Mouse (Mus musculus) bone marrow, adult 2 months (tissue): Measurements from ENCODE around the gene Ube2k.

Experiments
- CTCF ChIP-seq: fragments of 200-500 bp; IDR thresholded peaks from 2 replicates; pipeline ENCODE4 v1.5.1; 2011; ENCODE audit warnings: low read length, control low read depth; ENCODE audit not compliant: control insufficient read depth, insufficient read depth
- POLR2A ChIP-seq: fragments of 200-500 bp; IDR thresholded peaks from 2 replicates; pipeline ENCODE4 v1.6.1; 2011; ENCODE audit warnings: low read depth, mild to moderate bottlenecking, control low read depth, low read length, borderline replicate concordance; ENCODE audit not compliant: control insufficient read depth

DNA sequence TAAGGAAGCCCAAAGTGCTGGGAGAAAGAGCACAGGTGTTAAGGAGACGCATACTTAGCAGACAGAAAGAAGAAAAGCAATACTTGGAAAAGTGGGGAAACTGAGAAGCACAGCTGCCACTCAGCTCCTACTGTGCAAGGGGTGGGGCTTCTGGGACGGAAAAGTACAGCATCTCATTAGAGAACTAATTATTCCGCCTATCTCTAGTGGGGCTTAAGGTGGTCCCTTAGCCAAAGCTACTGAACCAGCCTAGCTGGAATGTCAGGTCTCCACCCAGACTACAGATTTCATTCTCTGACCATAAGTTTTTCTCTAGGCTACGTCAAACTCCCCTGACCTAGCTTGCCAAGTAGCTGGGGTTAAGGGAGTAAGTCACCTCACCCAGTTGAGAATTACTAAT, 2.5 kb upstream of the Ube2k start:
- TF ChIP-seq POLR2A = no peak
- TF ChIP-seq CTCF = no peak
